Mouse (Mus musculus) cerebellum, adult 2 months (tissue): ENCODE data around the gene Hoxa3.

Source experiments
- CTCF ChIP-seq: fragments of 200-500 bp; IDR thresholded peaks from 2 replicates; pipeline ENCODE4 v1.5.1; 2011; ENCODE audit warnings: low read depth, mild to moderate bottlenecking, control low read depth, low read length, moderate library complexity, borderline replicate concordance; ENCODE audit not compliant: insufficient read depth
- POLR2A ChIP-seq: fragments of 200-500 bp; IDR thresholded peaks from 2 replicates; pipeline ENCODE4 v1.6.1; 2011; ENCODE audit warnings: low read length, control low read depth, borderline replicate concordance; ENCODE audit not compliant: insufficient read depth

GRCm38 (mm10) chr6:52260654-52261575 lies 47.8 kb upstream of the Hoxa3 start, which contains the start of gene Hoxa13:
- no peak for TF ChIP-seq CTCF
- no peak for TF ChIP-seq POLR2A
